Mouse (Mus musculus) hindbrain, embryonic 11.5 days (tissue): Measurements from ENCODE around the gene C4b. TPM values are rescaled to one million over a fixed set of nuclear protein-coding genes. Genes with fewer than 3 reads are reported as not detected.
"Not testable (repeated sequence)": the region's sequence is repeated elsewhere in the genome, so short reads cannot be mapped to it uniquely, and the experiment has no call there.

Experiments
- ATAC-seq: fragments of 200-750 bp; cut with Nextera tagmentation; 2 replicates; pipeline ENCODE4 v1.8.0; 2017; ENCODE audit warnings: mild to moderate bottlenecking, moderate TSS enrichment, moderate library complexity; ENCODE audit not compliant: low FRiP score
- DNase-seq: peaks from one replicate; pipeline ENCODE4 v3.0.0-alpha.2; 2015; ENCODE audit warnings: low spot score
- H3K27ac ChIP-seq: fragments of 300-500 bp; sonication (generic); 2 replicates; pipeline ENCODE4 v1.5.1; 2014; ENCODE audit warnings: mild to moderate bottlenecking, low read depth, low read length
- H3K27me3 ChIP-seq: fragments of 300-500 bp; sonication (generic); 2 replicates; pipeline ENCODE4 v1.6.1; 2014; ENCODE audit warnings: mild to moderate bottlenecking, low read length, moderate library complexity, mixed read lengths; ENCODE audit not compliant: control insufficient read depth, insufficient read depth
- H3K36me3 ChIP-seq: fragments of 300-500 bp; sonication (generic); 2 replicates; pipeline ENCODE4 v1.6.1; 2014; ENCODE audit warnings: mild to moderate bottlenecking, low read length, moderate library complexity, mixed read lengths; ENCODE audit not compliant: control insufficient read depth, insufficient read depth
- H3K4me1 ChIP-seq: fragments of 300-500 bp; sonication (generic); replicated peaks from 2 replicates; pipeline ENCODE4 v1.6.1; 2014; ENCODE audit warnings: low read length, mixed read lengths; ENCODE audit not compliant: control insufficient read depth, insufficient read depth
- H3K4me2 ChIP-seq: fragments of 300-500 bp; sonication (generic); replicated peaks from 2 replicates; pipeline ENCODE4 v1.6.1; 2014; ENCODE audit warnings: mild to moderate bottlenecking, low read depth, low read length
- H3K4me3 ChIP-seq: fragments of 300-500 bp; sonication (generic); 2 replicates; pipeline ENCODE4 v1.5.1; 2014; ENCODE audit warnings: low read depth, low read length
- H3K9ac ChIP-seq: fragments of 300-500 bp; sonication (generic); 2 replicates; pipeline ENCODE4 v1.6.1; 2014; ENCODE audit warnings: low read depth, low read length
- H3K9me3 ChIP-seq: fragments of 300-500 bp; sonication (generic); 2 replicates; pipeline ENCODE4 v1.6.1; 2016; ENCODE audit warnings: low read length; ENCODE audit not compliant: control insufficient read depth
- WGBS: fragments of 180-500 bp; shearing (Covaris S2); extraction: QIAGEN DNeasy Blood & Tissue Kit; methylation state at CpG from one replicate; pipeline ENCODE4 v1.1.7; 2014; 5-methylcytosine and 5-hydroxymethylcytosine counted together
- polyA plus RNA-seq: library from polyadenylated mRNA; unstranded; fragments of >200 nt; fragmentation: Nextera tagmentation; extraction: Ambion mirVana; gene quantifications from 2 replicates; pipeline ENCODE4 v1.2.1, GENCODE M21; 2014

C4b gene
- polyA plus RNA-seq, 1 experiment from 2014 or later: not detected

DNA sequence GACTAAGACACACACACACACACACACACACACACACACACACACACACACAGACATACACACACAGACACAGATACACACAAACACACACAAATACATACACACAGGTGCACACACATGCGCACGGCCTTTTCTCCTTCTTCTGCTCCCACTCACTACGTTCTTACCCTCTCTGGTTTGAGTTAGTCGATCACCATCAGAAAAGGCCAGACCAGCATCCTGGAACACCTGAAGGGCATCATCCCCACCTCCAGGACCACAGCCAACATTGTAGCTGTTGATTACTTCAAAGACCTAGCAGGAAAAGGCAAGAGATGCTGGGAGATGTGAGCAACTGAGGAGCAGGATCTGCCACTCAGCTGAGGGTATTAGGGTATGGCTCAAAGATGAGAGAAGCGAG, 6.2 kb downstream of the C4b start:
- not testable (repeated sequence) for DNase-seq, H3K27ac ChIP-seq, H3K9ac ChIP-seq, ATAC-seq, H3K4me3 ChIP-seq, H3K27me3 ChIP-seq, H3K9me3 ChIP-seq, H3K36me3 ChIP-seq, H3K4me2 ChIP-seq, H3K4me1 ChIP-seq
- 88% methylated on average over 5 of the region's 5 CpGs for WGBS

DNA sequence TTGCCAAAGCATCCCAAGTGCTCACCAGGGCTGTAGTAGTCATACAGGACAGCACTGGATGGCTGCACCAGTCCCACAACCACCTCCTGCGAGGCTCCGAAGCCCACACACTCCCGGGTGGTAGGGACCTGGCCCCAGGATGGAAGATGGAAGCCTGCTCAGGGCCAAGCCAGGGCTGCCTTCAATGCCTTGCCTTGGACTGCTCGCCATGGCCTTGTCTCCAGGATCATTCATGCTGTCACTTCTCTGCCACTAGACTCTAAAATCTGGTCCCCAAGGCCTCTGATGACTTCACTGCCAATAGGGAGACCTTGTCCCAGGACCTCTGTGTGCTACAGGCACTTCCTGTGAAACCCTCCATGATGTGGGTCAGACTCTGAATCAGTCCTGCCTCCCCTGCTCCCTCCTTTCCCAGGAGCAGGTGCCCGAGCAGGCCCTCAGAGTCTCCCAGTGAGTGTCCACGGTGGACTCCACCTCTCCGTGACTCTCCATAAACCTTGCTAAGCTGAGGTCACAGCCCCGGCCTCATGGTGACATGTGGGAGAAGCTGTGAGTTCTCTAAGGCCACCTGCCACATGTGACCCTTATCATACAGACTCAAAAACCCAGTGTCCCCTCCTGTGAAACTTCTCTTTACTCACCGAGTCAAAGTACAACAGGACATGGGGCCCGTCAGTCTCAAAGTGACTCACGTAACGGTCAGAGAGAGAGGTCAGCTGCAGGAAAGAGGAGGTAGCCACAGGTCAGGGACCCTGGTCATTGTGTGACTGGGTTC, 13.7 kb downstream of the C4b start:
- not testable (repeated sequence) for ATAC-seq, H3K9me3 ChIP-seq, H3K9ac ChIP-seq, H3K4me3 ChIP-seq, H3K27me3 ChIP-seq, H3K4me2 ChIP-seq, H3K27ac ChIP-seq, H3K36me3 ChIP-seq, H3K4me1 ChIP-seq, DNase-seq
- 82% methylated on average over 11 of the region's 12 CpGs for WGBS

DNA sequence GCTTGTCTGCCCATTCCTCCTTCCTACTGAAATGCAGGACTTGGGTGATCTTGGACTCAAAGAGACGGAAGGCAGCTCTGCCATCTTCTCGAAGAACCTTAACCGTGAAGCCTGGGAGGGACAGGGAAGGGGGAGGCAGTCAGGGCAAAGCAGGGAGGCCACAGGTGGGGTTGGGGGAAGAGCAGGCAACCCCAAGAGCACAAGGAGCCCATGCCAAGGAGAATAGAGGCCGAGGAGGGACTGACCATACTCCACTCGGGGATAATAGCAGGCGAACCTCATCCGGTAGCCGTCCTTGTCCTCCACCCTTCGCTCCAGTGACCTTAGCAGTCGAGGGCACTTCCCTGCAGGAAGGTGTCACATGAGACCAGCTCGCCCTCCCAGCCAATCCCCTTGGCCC, 14.5 kb downstream of the C4b start:
- not testable (repeated sequence) for H3K27me3 ChIP-seq, H3K36me3 ChIP-seq, H3K9me3 ChIP-seq, H3K4me3 ChIP-seq, DNase-seq, H3K4me1 ChIP-seq, ATAC-seq, H3K9ac ChIP-seq, H3K27ac ChIP-seq, H3K4me2 ChIP-seq
- 85% methylated on average over 11 of the region's 11 CpGs for WGBS

DNA sequence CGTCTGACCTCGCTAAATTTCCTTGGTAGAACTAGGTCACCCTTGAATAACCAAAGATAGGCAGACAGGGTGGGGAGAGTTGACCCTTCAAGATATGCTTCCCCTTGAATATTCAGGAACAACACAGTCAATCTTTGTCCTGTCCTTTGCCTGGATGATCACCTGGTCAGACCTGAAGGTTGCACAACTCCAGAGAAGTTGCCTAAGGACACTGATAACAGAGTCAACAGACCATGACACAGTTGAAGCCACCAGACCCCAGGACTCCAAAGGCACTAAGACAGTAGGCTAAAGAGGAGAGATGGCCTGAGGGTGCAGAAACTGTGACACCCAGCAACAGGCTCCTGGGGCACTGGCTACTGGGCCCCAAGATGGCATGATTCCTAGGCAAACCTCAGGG, 15.8 kb downstream of the C4b start:
- H3K27ac ChIP-seq: no peak overlapping the region
- H3K9me3 ChIP-seq: no peaks in the 10 kb centered on the region
- no peaks in the 10 kb centered on the region for H3K36me3 ChIP-seq
- no peak overlapping the region for H3K9ac ChIP-seq
- H3K4me1 ChIP-seq: no peaks in the 10 kb centered on the region
- H3K4me2 ChIP-seq: no peak overlapping the region
- DNase-seq: no peak
- H3K4me3 ChIP-seq: no peak overlapping the region
- no peak for ATAC-seq
- no peaks in the 10 kb centered on the region for H3K27me3 ChIP-seq
- 91% methylated on average over 2 of the region's 2 CpGs for WGBS

DNA sequence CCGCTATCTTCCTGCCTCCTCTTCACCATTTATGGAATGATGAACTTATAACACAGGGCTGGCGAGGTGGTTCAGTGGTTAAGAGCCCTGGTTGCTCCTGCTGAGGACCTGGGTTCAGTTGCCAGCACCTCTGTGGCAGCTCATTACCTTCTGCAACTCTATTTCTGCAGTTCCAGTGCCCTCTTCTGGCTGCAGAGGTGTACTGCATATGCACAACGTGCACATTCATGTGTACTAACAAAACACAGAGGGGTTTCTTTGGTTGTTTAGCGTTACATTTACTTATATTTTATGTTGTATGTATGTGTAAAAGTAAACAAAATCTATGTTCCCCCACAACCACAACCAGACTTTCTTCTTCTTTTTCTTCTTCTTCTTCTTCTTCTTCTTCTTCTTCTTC, 20.6 kb downstream of the C4b start:
- Histone ChIP-seq H3K4me3 (no peak overlapping the region), H3K4me2 (no peak overlapping the region), H3K36me3 (no peaks in the 10 kb centered on the region), H3K27me3 (no peaks in the 10 kb centered on the region), H3K4me1 (no peaks in the 10 kb centered on the region), H3K9me3 (no peaks in the 10 kb centered on the region), H3K9ac (no peak overlapping the region), H3K27ac (no peak overlapping the region)
- 87% methylated on average over 4 of the region's 4 CpGs for WGBS
- DNase-seq (no peak), ATAC-seq (no peak)

DNA sequence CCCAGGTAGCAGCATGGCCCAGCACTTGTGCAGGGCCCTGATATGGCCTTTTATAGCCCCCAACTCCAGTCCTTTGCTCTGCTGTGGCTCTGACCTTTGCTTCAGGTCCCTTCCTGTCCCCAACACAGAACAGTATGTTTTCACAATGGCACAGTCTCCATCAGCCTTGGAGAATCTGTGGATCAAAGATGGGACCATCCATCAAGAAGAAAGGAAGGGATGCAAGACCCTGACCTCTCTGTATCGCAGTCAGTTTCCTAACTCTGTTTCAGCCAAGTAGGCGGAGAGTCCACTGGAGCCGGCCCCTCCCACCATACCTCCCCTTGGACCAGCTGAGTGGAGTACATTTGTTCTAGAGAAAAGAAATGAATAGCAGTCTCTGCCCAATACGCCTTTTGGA, 21.4 kb downstream of the C4b start:
- not testable (repeated sequence) for H3K4me1 ChIP-seq, H3K27ac ChIP-seq, H3K4me3 ChIP-seq, ATAC-seq, H3K9me3 ChIP-seq, H3K9ac ChIP-seq, H3K36me3 ChIP-seq, H3K27me3 ChIP-seq, H3K4me2 ChIP-seq, DNase-seq
- WGBS: 92% methylated on average over 1 of the region's 4 CpGs

DNA sequence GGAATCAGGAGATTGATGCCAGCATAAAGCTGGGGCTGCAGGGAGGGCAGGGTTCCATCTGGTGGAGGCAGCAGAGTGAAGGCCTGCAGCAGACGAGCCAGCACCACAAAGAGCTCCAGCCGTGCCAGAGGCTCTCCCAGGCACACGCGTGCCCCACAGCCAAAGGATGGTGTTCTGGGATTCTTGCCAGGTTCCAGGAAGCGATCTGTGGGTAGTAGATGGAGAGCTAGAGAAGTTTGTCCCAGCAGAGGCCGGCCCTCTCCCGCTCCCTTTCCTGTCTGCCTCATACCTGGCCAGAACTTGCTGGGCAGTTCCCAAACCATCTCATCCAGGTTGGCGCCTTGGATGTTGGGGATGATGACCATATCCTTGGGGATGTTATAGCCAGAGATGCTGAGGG, 23.8 kb downstream of the C4b start:
- not testable (repeated sequence) for H3K27ac ChIP-seq, H3K27me3 ChIP-seq, H3K9me3 ChIP-seq, DNase-seq, H3K36me3 ChIP-seq, H3K9ac ChIP-seq, H3K4me1 ChIP-seq, H3K4me2 ChIP-seq, H3K4me3 ChIP-seq, ATAC-seq
- 83% methylated on average over 8 of the region's 8 CpGs for WGBS

DNA sequence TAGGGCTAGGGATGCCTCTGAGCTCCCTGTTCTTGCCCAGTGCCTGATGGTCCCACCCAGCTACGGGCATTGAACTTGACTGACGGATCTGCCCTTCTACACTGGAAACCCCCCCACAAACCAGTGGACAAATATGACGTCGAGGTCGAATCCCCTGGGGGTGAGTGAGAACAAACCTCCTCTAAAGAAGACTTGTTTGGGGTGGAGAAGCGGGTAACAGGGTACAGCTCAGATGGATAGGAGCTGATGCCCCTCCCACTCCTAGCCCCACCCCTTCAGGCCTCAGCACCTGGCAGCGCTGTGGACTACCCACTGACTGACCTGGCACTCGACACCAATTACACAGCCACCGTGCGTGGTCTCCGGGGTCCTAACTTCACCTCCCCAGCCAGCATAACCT, 26.3 kb downstream of the C4b start:
- Histone ChIP-seq H3K4me1 (no peaks in the 10 kb centered on the region), H3K9me3 (no peaks in the 10 kb centered on the region), H3K27ac (no peak overlapping the region), H3K4me2 (no peak overlapping the region), H3K36me3 (no peaks in the 10 kb centered on the region), H3K4me3 (no peak overlapping the region), H3K9ac (no peak overlapping the region), H3K27me3 (no peaks in the 10 kb centered on the region)
- 86% methylated on average over 11 of the region's 11 CpGs for WGBS
- ATAC-seq (no peak), DNase-seq (no peak)

DNA sequence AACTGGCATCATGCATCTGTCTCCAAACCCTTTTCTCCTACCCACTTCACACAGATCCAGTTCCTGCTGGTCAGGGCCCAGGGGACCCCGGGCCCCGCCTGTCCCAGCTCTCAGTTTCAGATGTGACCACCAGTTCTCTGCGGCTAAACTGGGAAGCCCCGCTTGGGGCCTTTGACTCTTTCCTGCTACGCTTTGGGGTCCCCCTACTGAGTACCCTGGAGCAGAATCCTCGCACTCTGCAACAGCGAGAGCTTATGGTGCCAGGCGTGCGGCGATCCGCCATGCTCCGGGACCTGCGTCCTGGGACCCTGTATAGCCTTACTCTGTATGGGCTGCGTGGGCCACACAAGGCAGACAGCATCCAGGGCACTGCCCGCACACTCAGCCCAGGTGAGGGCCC, 27.4 kb downstream of the C4b start:
- ATAC-seq: no peak
- H3K27ac ChIP-seq: no peak overlapping the region
- no peaks in the 10 kb centered on the region for H3K4me1 ChIP-seq
- DNase-seq: no peak
- no peak overlapping the region for H3K9ac ChIP-seq
- no peak overlapping the region for H3K4me2 ChIP-seq
- H3K36me3 ChIP-seq: no peaks in the 10 kb centered on the region
- no peaks in the 10 kb centered on the region for H3K27me3 ChIP-seq
- H3K9me3 ChIP-seq: no peaks in the 10 kb centered on the region
- 89% methylated on average over 15 of the region's 15 CpGs for WGBS
- no peak overlapping the region for H3K4me3 ChIP-seq
